Mouse (Mus musculus) lung, postnatal 0 days (tissue): Measurements from ENCODE around the gene Wbp11.
A peak's percentile ranks its signal among the peaks of the same experiment; 100 is the strongest.

Source experiments
- CTCF ChIP-seq: IDR thresholded peaks from 2 replicates; pipeline ENCODE4 v1.5.1; 2016; ENCODE audit warnings: antibody characterized with exemption, mild to moderate bottlenecking
- EP300 ChIP-seq: IDR thresholded peaks from 2 replicates; pipeline ENCODE4 v1.6.1; 2016; ENCODE audit warnings: antibody characterized with exemption, mild to moderate bottlenecking, control low read depth

GRCm38 (mm10) chr6:136808014-136808417 is 20.0 kb downstream of the Wbp11 start, which contains the start of gene H2afj:
- TF ChIP-seq CTCF (no peak), EP300 (peak; percentile 42; the same call in 1 of the 2 replicates)
